Mouse (Mus musculus): ENCODE data around the gene Pard3b. TPM values are rescaled to one million over a fixed set of nuclear protein-coding genes. Genes with fewer than 3 reads are reported as not detected.

The Pard3b gene
- polyA plus RNA-seq, 1 experiment, result 3.0 TPM

DNA sequence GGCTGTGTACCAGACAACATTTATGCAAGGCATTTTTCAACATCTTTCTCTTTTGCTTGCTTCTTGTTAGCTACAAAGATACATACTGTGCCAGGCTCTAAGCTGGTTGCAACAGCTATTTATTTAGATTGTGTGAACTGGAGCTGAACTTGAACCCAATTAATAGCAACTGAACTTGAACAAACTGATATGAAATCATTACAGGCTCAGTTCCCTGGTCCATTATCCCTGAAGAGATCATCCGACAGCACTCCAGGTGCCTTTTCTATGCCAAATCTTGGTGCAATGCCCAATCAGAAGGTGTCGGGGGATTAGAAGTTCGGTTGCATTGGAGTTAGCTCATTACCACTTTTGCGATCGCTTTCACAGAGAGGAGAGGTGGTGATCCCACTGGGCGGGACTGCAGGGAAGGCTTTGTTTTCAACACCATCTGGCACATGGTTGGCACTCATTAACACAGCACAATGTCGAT, 414.6 kb downstream of the Pard3b start:
- Histone ChIP-seq H3K4me3 (ENCODE audit: insufficient read depth, low read depth, low read length) (no peak overlapping the region), H3K4me1 (ENCODE audit: control insufficient read depth, insufficient read depth, insufficient read length, low read length) (0 out of 2 replicates have a peak, but pooled peaks cover 5% of the 10 kb centered on the region), H3K27ac (replicated peaks; ENCODE audit: low read depth, low read length) (no peak overlapping the region)

DNA sequence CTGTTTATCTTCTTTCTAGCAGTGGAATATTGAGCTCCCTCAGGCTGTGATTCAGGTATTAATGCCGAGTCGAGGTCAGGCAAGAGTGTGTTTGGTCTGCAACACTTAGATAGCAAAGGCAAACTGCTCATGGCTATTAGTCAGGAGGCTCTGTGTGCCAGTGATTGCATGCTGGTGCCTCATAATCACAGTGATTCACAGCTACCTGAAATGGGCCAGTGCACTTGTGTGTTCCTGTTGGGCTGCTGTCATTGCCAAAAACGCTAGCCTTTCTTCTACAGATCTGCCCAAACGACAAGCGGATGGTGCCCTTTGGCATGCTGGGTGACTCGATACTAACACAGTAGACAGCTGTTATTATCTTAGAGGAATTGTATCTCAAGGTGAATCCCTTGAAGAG, 416.7 kb downstream of the Pard3b start:
- Histone ChIP-seq H3K4me1 (ENCODE audit: control insufficient read depth, insufficient read depth, insufficient read length, low read length) (0 out of 2 replicates have a peak, but pooled peaks cover 5% of the 10 kb centered on the region), H3K4me3 (ENCODE audit: insufficient read depth, low read depth, low read length) (no peak overlapping the region), H3K27ac (replicated peaks; ENCODE audit: low read depth, low read length) (no peak overlapping the region)

DNA sequence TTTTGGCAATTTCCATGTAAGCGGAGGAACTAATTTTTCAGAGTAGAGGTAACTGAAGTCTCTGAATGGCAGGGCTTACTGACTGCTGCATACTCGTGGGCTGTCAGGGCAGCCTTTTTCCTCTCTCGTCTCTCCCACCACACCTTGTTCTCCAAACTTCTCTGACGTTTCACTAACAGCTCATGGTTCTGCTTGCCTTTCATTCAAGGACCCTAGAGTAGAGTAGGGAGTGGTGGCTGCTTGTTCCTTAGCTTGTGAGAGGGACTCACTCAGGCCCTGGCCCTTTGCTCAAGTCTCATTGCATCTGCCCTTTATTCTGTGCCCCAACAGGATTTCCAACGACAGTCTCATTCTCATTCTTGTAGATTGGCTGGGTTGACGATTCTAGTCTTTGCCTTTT, 432.0 kb downstream of the Pard3b start:
- Histone ChIP-seq H3K4me1 (ENCODE audit: control insufficient read depth, insufficient read depth, insufficient read length, low read length) (no peaks in the 10 kb centered on the region), H3K27ac (replicated peaks; ENCODE audit: low read depth, low read length) (no peak overlapping the region), H3K4me3 (ENCODE audit: insufficient read depth, low read depth, low read length) (no peak overlapping the region)

DNA sequence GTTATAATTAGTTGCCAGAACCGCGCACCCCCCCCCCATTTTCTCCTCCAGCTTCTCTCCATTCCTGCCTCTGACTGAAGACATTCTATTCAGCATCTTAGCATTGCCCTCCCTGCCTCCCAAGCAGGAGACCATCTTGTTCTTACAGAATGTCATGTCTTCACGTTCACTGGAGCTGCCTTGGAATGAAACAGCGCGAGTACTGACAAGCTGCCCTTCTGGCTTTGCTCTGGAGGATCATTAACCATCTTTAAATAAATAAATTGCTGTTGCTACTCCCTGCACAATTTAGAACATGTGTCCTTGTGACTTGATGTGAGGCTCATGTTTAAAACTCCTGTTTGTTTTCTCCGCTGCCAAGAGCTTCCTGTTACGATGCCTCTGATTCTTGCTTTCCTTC, 432.5 kb downstream of the Pard3b start:
- Histone ChIP-seq H3K4me3 (ENCODE audit: insufficient read depth, low read depth, low read length) (no peak overlapping the region), H3K27ac (replicated peaks; ENCODE audit: low read depth, low read length) (no peak overlapping the region), H3K4me1 (ENCODE audit: control insufficient read depth, insufficient read depth, insufficient read length, low read length) (no peaks in the 10 kb centered on the region)

DNA sequence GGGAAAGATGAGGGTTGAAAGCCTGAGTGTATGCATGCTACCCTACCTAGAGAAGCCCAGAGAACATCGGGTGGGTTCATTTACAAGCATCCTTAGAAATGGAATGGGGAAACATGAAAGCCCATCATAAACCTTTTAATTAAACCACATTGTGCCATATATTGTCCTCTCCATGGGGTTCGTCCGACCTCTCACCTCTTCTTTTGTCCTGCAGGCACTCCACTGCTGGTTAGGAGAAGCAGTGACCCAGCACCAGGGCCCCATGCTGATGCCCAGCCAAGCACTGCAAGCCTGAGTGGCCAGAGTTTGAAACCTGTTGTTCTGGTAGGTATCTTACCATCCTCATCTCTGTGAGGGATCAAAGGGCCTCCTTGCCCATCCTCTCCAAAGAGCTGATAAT, 437.5 kb downstream of the Pard3b start:
- Histone ChIP-seq H3K4me1 (ENCODE audit: control insufficient read depth, insufficient read depth, insufficient read length, low read length) (no peaks in the 10 kb centered on the region), H3K27ac (replicated peaks; ENCODE audit: low read depth, low read length) (no peak overlapping the region), H3K4me3 (ENCODE audit: insufficient read depth, low read depth, low read length) (no peak overlapping the region)

DNA sequence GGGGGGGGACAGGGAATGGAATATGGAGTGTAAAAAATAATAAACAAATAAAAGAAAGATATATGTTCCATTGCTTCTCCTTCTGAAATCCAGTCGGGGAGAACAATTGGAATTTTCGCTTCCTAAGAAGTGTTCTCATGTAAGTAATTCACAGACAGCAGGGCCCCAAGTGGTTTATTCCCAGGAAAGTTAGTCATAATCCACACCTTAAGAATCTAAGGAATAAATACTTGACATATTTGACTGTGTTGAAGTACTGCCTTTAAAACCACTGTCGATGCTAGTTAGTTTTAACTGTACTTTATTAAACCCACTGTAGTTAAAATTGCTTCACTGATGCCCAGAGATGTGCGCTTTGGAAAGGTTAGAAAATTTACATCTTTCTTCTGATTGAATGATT, 442.5 kb downstream of the Pard3b start:
- Histone ChIP-seq H3K4me1 (ENCODE audit: control insufficient read depth, insufficient read depth, insufficient read length, low read length) (no peaks in the 10 kb centered on the region), H3K27ac (replicated peaks; ENCODE audit: low read depth, low read length) (no peak overlapping the region), H3K4me3 (ENCODE audit: insufficient read depth, low read depth, low read length) (no peak overlapping the region)

DNA sequence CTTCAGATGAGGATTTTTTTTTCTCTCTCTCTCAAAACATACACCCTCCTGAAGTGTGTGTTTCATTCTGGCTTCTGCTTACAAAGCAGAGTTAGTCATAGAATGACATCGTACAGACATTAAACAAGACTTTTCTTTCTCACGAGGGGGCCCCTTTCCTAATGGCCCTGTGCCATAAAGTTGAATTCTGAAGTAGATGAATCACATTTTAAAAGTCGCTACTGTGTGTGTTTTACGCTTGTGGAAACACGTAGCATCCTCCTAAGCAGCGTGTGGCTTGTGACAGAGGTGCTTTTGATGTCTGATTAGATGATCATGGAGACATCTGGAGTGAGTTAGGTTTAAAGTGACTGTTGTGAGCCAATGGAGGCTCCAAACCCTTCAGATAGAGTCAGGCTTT, 447.4 kb downstream of the Pard3b start:
- Histone ChIP-seq H3K4me3 (ENCODE audit: insufficient read depth, low read depth, low read length) (no peak overlapping the region), H3K27ac (replicated peaks; ENCODE audit: low read depth, low read length) (no peak overlapping the region), H3K4me1 (ENCODE audit: control insufficient read depth, insufficient read depth, insufficient read length, low read length) (no peaks in the 10 kb centered on the region)

DNA sequence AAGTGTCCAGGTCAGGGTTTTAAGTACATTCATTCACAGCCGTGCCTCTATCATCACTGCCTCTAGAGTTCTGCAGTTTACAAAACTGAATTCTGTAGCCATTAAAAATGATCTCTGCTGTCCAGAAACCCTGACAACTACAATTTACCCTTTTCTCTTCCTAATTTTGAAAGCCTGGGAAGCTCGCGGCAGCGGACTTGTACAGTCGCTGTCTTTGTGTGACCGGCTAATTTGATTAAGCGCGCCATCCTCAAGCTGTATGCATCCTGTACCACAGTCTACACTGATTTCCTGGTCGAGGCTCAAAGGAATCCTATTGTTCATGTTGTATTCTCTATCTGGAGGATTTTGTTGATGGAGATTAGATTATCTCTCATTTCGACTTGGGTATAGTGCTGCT, 448.8 kb downstream of the Pard3b start:
- H3K4me3 ChIP-seq (ENCODE audit: insufficient read depth, low read depth, low read length), result no peak overlapping the region
- H3K4me1 ChIP-seq (ENCODE audit: control insufficient read depth, insufficient read depth, insufficient read length, low read length), result no peaks in the 10 kb centered on the region
- no peak overlapping the region for H3K27ac ChIP-seq (replicated peaks; ENCODE audit: low read depth, low read length)

DNA sequence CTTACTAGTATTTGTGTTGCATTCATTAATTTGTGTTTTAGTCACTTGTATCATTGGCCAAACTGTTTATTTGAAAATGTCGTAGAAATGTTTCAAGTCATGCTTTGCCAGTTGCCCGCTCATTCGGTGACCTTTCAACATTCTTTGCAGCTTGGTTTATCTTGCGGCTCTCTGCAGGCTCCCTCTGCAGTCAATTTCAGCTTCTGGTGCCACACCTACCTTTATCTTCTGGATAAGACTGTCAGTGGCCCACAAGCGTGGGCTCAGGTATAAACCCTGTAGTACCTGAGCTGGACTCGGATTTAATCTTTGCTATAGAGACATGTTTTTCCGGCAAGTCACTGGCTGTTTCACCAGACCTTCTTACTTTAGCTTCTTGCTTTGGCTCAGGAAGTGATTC, 456.3 kb downstream of the Pard3b start:
- Histone ChIP-seq H3K4me3 (ENCODE audit: insufficient read depth, low read depth, low read length) (no peak overlapping the region), H3K4me1 (ENCODE audit: control insufficient read depth, insufficient read depth, insufficient read length, low read length) (no peaks in the 10 kb centered on the region), H3K27ac (replicated peaks; ENCODE audit: low read depth, low read length) (no peak overlapping the region)

DNA sequence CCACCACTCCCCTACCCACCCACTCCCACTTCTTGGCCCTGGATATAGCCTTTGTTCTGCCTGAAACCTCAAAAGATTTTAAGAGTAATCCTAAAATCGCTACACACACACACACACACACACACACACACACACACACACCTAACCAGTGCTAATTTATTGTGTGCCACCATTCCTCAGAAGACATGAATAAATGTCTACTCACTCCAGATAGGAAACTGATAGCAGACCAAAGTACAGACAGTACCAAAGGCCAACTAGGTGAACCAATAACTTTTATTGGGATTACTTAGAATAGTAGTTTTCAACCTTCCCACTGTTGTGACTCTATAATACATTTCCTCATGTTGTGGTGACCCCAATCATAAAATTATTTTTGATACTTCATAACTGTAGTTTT, 483.8 kb downstream of the Pard3b start:
- Histone ChIP-seq H3K4me1 (ENCODE audit: control insufficient read depth, insufficient read depth, insufficient read length, low read length) (no peaks in the 10 kb centered on the region), H3K27ac (replicated peaks; ENCODE audit: low read depth, low read length) (no peak overlapping the region), H3K4me3 (ENCODE audit: insufficient read depth, low read depth, low read length) (no peak overlapping the region)

DNA sequence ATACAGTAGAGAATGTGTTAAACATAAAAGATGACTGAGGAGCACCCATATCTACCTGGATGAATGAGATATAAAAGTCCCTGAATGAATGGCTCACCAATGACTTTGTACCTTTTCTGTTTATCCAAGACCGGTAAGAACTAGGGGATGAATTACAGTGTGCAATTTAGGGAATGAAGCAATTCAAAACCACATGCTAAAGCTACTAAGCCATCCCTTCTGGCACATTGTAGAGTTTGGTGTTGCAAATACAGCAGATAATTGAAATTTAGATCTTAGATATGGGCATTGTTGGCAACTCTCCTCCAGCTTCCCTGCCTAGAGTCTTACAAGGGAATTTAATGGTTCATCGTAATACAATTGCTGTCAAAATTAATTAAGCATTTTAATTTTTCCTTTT, 490.6 kb downstream of the Pard3b start:
- no peak overlapping the region for H3K27ac ChIP-seq (replicated peaks; ENCODE audit: low read depth, low read length)
- no peaks in the 10 kb centered on the region for H3K4me1 ChIP-seq (ENCODE audit: control insufficient read depth, insufficient read depth, insufficient read length, low read length)

DNA sequence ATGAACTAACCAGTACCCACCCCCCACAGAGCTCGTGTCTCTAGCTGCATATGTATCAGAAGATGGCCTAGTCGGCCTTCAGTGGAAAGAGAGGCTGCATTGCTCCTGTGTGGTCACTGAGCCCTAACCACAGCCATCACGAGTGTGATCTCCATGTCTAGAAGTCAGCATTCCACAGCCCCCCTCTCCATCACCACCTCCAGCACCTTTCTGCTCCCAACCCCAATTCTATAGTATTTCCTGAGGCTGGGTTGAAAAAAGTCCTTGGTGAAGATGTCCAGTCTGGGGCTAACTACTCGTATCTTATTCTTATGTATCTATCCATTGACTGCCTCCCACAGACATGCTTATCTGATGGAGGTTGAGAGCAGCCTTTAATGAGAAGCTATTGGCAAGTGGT, 509.5 kb downstream of the Pard3b start:
- no peak overlapping the region for H3K4me3 ChIP-seq (ENCODE audit: insufficient read depth, low read depth, low read length)
- H3K4me1 ChIP-seq (ENCODE audit: control insufficient read depth, insufficient read depth, insufficient read length, low read length), result no peaks in the 10 kb centered on the region
- no peak overlapping the region for H3K27ac ChIP-seq (replicated peaks; ENCODE audit: low read depth, low read length)

More for the DNA sequence above, 490.6 kb downstream of the Pard3b start:
- no peak overlapping the region for H3K4me3 ChIP-seq (ENCODE audit: insufficient read depth, low read depth, low read length)

DNA sequence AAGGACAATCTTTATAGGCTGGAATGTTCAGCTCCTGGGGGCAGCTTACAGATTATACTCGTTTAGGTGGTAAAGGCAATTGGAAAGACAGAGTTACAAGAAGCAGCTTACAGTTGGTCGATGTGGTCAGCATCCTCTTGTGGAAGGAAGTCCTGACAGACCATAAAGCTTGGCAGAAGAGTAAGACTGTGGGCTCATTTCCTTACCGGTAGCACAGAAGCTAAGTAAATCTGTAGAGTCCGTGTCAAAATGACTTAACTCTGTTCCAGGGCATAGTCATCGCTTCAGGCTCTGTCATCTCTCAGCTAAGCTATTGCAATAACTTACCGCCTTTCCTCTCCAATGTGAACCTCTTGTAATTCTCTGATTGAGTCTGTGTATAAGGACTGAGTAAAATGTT, 510.2 kb downstream of the Pard3b start:
- Histone ChIP-seq H3K27ac (replicated peaks; ENCODE audit: low read depth, low read length) (no peak overlapping the region), H3K4me3 (ENCODE audit: insufficient read depth, low read depth, low read length) (no peak overlapping the region), H3K4me1 (ENCODE audit: control insufficient read depth, insufficient read depth, insufficient read length, low read length) (no peaks in the 10 kb centered on the region)

DNA sequence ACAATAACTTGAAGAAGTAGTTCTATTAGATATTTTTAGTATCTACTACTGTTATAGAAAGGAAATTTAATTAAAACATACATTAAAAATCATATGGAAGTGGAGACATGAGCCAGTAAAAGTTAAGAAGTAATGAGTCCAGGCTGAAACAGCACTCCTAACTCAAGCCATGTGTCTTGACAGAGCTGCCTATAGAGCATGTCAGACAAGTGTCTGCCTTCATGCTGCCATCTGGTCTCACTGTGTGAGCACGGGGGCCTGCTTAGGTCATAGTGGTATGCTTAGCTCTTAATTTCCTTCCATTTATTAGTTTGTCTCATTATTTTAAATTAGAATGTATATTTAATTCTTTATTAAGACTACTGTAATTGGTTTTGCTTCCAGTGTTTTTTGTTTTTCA, 517.3 kb downstream of the Pard3b start:
- Histone ChIP-seq H3K4me1 (ENCODE audit: control insufficient read depth, insufficient read depth, insufficient read length, low read length) (no peaks in the 10 kb centered on the region), H3K4me3 (ENCODE audit: insufficient read depth, low read depth, low read length) (no peak overlapping the region), H3K27ac (replicated peaks; ENCODE audit: low read depth, low read length) (no peak overlapping the region)

DNA sequence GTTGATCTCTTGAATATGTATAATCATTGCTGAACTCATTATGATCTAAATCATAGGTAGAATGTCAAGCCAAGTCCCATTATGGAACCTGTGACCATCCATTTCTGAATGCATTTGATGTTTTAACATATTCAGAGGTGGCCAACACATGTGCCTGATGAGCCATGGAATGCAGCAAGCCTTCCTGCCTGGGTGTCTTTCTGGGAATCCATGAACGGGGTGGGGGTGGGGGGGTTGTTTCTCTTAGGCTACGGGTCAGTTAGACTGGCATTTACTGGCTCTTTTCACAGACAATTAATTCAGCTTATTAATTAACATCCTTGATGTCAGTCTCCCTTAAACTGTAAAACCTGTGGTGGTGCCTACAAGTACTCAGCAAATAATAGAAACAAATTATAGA, 521.0 kb downstream of the Pard3b start:
- H3K4me1 ChIP-seq (ENCODE audit: control insufficient read depth, insufficient read depth, insufficient read length, low read length), result no peaks in the 10 kb centered on the region
- H3K4me3 ChIP-seq (ENCODE audit: insufficient read depth, low read depth, low read length), result no peak overlapping the region
- no peak overlapping the region for H3K27ac ChIP-seq (replicated peaks; ENCODE audit: low read depth, low read length)

DNA sequence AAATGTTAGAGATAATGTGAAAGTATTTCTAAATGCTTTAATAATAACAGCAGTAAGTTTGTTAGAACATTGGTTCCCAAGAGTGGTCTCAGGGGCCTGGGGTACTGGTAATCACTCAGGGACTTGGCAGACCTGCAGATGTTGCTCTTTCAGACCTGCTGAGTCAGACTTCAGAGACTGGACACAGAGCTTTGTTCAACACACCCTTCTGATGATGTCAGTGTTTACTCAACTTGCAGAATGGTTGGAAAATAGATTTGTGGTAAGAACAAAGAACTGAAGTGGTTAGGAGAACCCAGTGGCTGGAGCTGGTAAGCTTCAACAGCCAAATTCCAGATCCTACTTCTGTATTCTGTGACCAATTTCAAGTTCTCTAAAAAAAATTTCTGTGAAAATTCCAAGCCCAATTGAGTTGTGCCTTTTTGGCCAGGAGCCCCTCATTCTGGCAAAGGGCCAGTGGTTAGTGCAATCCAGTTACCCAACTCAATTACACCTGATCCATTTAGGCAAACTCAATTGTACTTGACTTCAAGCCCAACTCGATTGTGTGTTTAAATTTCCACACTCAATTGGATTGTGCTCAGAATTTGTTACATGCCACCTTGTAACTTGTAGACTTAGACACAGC, 536.5 kb downstream of the Pard3b start:
- Histone ChIP-seq H3K4me3 (ENCODE audit: insufficient read depth, low read depth, low read length) (no peak overlapping the region), H3K4me1 (ENCODE audit: control insufficient read depth, insufficient read depth, insufficient read length, low read length) (0 out of 2 replicates have a peak, but pooled peaks cover 2% of the 10 kb centered on the region), H3K27ac (replicated peaks; ENCODE audit: low read depth, low read length) (no peak overlapping the region)

All from brown adipose tissue, adult 24 weeks (tissue).